Mouse (Mus musculus) spleen, postnatal 36 days (tissue): ENCODE measurements around the gene Cpvl.

Source experiments
- DNase-seq, 2 experiments: peaks; one replicate each; pipeline ENCODE4 v3.0.0; 2022; ENCODE audit warnings: low spot score in 2 of 2, mixed read lengths in 1 of 2

Cpvl gene

DNA sequence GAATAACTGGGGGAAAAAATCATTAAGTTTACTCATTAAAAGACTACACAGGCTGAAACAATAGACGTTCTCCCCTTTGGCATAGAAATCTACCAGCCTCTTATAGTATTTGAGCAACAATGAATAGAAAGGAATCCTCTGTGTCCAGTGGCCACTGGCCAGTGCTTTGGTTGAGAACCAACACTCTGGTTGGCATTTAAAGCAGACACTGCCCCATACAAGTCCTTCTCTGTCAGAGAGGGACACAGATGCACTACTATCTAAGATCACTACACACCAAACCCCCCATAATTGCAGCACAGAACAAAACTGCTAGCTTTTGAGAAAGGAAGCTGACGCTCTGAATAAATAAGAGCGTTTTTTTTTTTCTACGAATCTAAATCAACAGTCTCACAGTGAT lies 93.5 kb downstream of the Cpvl start:
- no peak for DNase-seq

DNA sequence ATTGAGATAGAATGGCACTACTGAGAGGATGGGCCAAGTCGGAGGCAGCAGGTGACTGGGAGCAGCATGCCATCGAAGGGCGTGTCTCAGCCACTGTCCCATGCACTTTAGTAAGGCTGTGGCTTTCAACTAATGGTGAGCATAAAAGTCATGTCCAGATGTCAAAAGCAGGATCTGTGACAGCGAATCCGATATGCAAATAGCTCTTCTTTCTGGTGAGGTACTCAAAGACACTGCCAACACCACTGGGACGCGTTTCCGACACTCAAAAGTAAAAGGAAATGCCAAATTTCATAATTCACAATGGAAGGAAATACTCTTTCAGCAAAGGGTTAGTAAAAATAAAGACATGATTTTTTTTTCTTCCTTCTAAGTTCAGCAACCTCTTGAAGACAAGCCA lies 94.0 kb downstream of the Cpvl start:
- DNase-seq: no peak

DNA sequence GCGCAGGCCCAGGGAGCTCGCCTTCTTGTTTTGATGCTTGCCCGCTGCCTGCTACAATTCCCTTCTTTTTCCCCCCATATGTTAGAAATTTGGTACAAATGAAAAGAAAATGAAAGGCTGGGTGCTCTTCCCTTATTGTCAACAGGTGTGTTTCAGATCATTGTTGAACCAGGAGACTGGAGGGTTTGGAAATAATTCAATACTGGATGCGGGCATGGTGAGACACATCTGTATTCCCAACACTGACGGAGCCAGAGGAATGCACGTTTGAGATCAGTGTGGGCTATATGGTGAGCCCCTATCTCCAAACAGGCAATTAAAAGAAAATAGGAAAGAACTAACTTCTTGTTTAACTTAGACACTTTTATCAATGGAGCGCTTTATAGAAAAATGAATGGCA lies 95.1 kb downstream of the Cpvl start:
- no peak for DNase-seq

DNA sequence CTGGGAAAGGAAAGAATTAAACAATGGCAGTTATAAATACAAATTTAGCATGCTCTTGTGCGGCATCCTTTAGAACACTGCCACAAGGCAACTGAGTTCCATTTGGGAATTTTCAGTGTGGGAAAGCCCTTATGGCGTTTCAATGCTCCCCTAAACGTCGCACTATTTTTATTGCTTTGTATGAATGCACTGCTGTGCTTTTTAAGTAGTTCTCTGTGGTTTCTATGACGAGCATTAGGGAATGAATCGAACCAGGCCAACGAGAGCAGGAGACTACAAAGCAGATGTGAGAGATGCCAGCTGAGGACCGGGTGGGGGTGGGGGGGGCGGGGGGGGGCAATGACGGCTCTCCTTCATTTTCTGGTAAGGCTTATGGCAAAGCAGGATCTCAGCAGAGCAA lies 96.8 kb downstream of the Cpvl start:
- DNase-seq: no peak

DNA sequence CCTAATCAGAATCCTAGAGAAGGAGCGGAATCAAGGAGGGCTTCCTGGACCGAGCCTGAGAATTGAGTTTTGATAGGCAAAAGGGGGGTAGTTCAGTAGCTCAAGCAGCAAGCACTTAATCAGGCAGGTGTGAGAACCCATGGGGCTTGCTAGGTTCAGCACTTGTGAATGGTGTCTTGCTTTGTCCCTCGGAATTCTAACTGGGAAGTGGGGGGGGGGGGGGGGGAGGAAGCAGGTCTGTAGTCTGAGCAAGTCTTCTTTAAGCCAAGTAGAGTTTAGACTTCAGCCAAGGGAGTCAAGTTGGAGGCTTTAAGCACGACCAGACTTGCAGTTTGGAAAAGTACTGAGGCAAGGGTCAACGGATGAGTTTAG lies 97.2 kb downstream of the Cpvl start:
- DNase-seq: no peak

DNA sequence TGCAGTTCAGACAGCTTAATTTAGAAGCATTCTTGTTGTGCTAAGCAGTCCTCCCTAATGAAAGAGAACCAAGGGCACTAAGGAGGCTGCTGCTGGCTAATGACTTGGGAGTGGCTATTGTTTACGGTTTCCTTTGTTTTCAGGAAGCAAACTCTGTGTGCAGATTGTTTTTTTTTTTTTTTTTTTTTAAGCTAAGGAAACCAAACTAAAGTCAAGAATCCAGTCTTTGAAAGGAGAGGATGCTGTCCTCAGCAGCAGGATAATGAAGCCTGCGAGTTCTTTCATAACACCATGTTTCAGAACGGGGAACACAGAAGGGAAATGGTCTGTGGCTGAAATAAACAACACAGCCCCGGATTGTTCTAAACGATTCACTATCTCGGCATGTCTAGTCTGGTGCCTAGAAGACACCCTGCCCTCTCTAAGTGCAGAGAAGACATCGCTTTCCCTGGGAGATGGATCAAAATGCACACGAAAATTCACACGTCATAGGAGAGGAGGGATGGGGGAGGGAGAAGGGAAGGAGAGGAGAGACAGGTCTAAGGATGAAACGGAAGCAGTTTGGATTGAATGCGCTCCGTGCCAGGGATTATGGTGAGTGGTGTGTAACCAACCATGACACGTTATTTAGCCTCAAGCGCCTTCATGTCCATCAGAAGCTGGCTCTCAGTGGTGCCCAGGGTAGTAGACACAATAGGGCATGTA lies 97.8 kb downstream of the Cpvl start:
- DNase-seq: no peak

DNA sequence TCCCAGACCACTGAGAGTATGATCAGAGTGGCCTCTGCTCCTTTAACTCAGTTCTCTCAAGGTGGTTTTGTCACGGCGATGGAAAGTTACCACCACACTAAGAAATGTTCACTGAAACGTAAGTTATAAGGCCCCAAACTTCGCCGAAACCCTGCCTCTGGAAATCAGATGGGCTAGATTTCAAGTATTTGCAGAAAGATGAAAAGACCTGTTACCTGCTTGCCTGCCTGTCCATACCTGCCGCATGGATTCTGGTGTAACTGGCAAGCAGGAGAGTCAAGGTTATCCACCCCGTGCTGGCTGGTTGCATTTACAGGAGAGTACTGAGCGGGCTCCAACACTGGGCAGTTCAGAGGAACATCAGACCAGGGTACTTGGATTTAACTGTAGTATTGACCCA lies 98.9 kb downstream of the Cpvl start:
- no peak for DNase-seq

DNA sequence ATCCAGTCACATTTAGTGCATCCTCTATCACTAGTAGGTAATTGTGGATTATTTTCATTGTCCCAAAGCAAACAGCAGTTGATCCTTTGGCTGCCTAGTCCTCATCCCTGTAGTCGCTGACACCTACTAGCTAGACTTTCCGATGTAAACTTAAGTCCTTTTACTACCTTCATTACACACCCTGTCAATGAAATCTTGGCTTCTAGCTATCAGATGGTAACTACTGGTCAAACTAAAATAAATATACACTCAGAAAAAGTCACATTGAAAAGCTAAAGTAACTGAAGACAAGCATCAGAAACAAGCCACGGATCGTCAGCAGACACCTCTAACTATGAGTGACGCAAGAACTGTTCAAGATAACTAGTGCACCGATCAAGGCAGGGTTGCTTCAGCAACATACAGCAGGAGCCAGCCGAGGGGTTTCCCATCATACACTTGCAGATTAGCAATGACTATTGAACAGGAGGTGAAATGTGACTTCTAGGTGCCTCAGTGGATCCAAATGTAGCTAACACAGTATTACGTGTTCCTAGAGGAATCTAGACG lies 103.5 kb downstream of the Cpvl start:
- DNase-seq: no peak

DNA sequence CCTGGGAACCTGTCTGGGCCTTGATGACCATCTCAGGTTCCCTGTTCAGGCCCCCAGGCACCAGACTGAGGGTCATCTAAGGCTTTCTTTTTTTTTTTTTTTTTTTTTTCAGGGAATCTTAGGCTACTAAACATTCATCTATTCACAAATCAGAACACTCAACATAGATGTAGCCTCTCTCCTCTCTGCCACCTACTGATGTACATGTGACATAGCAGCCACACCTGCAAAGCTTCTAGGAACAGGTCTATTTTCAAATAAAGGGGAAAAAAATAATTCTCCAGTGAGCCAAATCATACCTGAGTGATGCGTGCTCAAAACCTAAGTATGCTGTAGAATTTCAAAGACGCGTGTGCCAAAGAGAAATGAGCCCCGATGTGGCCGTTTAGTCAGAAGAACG lies 106.6 kb downstream of the Cpvl start:
- DNase-seq: no peak

DNA sequence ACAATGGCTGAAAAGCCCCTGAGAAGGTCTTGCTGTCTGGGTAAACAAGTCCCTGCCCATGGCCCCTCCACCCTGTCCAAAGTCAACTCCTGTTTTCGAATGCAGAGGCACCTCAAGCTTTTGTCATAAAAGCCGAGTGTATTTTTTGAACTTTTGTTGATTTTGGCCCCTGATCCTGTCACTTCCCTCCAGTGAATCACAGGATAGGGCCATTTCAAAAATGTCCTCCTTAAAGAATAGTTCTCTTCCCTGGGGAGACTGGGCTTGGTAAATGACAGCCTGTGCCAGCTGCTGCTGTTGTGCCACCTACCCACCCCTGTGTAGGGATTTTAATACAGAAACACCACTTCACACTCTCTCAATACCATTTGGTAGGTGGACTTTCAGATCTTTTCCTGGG lies 115.5 kb downstream of the Cpvl start:
- no peak for DNase-seq

DNA sequence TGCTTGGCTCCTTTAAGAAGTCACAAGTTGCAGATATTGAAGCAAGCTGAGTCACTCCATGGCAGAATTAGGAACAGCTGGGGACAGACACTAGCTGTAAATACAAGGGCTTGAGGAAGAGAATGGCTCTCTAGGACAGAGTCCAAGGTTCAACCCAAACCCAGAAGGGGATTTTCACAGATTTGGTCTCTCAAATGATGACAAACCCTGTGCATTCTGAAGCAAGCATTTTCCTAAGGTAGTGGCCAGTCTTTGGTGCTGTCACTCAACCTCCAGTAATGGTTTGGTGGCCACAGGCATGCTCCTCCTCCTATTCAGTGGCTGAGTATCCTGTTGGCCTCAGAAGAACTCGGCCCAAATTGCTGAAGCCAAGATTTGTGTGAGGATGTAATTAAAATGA lies 119.4 kb downstream of the Cpvl start:
- DNase-seq: no peak

DNA sequence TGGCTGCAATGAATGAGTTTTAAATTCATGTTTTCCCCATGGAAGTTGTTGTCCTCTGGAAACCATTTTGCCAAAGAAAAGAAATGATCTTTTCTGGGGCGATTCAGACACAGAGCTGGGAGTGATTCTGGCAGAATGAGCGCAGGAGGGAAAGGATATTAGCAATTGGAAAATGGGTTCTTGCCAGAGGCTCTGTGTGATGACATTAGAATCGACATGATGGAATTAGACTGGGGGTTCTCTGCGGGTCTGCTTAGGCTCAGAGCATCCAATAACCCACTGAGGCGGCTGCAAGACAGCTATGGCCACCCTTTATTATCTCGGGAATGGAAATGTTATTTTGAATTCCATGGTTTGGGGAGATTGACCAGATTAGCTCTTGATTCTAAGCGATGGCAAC lies 120.6 kb downstream of the Cpvl start:
- no peak for DNase-seq

DNA sequence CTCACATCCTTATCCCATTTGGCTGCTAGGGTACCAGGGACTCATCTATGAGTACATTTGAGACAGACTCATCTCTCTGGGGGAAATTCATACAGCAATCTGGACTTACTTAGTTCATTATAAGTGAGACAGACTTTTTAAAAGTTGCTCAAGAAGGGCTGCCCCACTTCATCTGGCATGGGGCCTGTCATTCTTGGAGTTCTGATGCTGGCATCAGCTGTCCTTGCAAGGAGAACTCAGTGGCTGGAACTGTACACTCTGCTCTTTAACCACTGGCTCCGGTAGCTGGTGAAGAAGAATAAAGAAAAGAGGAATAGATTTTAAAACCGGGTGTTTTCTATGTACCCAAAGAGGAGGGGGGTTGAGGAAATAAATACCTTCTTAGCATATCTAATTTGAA lies 121.7 kb downstream of the Cpvl start:
- no peak for DNase-seq

DNA sequence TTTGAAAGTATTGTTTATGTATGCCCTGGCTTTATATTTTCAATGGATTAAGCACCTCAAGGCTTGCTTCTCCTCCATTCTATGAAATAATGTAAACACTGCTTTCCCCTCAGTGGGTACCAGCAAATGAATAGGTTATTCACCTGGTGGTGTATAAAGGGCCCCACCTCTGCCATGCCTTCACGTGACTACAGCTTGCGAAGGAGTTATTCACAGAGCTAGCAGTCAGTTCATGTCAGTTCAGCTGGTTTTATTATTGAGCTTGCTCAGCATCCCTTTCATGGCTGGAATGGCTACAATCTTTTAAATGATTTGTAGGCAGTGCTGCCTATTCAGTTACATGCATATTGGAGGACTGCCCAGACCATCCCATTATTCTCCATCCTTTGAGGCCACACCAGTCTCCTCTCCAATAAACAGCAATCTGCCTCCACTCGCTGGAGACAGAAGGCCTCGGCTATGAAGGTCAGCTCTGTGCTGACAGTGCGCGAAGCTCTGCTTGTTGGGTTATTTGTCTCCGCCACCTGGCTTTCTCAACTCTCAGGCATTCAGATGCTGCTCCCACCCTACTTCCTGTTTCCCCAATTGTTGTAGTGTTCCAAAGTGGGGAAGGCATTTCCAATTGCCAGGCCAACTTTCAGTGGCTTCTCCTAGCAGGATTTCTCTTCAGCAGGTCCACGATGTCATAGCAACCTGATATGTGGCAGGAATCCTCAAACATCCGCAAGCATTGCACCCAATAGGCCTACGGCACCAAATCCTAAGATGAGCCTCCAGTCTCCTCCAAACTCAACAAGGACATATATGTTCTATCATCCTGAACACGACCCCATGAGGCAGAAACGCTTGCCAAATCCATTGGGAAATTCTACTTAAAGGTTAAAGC lies 123.3 kb downstream of the Cpvl start:
- DNase-seq: no peak

DNA sequence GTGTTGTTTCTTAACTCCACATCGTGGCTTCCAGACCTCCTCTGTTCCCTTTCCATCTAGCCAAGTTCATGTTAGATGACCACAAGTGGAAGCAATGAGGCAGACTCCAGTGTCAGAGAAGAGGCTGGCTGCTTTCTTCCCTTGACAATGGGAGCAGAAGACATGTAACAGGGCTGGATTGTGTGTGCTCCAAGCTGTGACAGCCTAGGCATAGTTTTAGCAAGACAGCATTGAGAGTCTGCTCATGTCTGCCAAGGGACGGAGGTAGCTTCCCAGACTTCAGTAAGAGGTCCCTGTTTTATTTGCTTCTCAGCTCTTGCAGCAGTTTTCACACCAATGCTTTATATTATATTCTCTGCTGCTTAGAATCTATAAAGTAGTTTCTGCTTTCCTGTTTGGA lies 124.2 kb downstream of the Cpvl start:
- DNase-seq: no peak

DNA sequence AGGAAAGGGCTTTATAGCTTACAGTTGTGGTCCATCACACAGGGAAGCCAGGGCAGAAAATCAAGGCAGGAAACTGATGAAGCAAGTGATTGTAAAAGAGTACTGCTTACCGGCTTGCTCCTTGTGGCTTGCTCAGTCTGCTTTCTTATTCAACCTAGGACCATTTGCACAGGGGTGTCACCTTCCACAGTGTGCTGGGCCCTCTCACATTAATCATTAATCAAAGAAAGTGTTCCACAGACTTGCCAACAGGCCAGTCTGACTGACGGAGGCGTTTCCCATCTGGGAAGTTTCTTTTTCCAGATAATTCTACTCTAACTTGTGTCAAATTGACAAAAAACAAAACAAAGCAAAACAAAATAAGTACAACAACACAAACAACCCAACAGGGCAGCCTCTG lies 124.9 kb downstream of the Cpvl start:
- no peak for DNase-seq

DNA sequence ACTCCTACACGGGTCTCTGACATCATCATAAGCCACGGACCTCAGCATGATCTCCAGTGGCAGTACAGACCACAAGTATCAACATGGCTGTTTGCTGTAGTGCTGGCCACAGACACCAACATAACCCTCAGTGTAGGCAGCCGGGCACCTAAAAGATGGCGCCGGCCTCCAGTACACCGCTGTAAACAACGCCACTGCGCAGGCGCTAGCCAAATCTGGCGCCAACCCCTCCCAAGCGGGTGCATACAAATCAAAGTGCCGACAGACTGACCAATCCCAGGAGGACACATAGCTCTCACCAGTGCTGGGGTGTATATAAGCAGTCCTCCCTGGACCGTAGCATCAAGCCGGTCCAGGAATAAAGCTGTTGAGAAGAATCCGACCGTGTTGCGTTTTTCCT lies 133.8 kb downstream of the Cpvl start:
- DNase-seq: no peak

DNA sequence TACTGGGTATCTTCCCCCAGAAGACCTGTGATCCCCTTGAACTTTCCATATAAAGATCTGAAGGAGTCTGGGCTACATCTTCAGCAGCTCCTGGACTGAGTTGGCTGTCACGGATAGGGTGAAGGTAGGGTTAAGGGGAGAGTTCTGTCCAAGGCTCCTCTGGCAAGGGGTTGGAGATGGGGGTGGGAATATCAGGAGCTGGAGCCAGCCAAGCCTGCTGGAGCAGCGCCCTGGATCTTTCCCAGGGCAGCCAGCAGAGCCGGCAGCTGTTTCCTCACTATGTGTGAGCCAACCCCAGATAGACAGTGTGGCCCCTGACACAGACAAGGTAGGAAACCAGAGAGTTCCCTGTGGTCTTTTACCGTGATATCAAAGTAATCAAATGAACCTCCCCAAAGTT lies 153.3 kb downstream of the Cpvl start:
- DNase-seq: no peak
